Mouse (Mus musculus) megakaryocyte-erythroid progenitor cell, adult 5 weeks (primary cell): ENCODE measurements around the gene Lrrc17. TPM values are rescaled to one million over a fixed set of nuclear protein-coding genes. Genes with fewer than 3 reads are reported as not detected.

Source experiments
- polyA plus RNA-seq: library from polyadenylated mRNA; stranded (reverse); fragments of >175 nt; gene quantifications from 2 replicates; pipeline ENCODE4 v1.2.3, GENCODE M21; 2012

Lrrc17 gene
- not detected in 2 replicates for polyA plus RNA-seq

GRCm38 (mm10) chr5:21543409-21544201 is at the start of gene Lrrc17:
Lrrc17 (plus strand) TSS chr5:21543559.

Other genes starting within 250 kb of the Lrrc17 start
- gene Fgl2, start 170.9 kb upstream of the Lrrc17 start, polyA plus RNA-seq: 8.3 and 10.9 TPM in 2 replicates
- gene Ccdc146, start 118.9 kb upstream of the Lrrc17 start, polyA plus RNA-seq: not detected in 2 replicates
- gene Fam185a, start 118.6 kb upstream of the Lrrc17 start, polyA plus RNA-seq: 2.6 and 3.1 TPM in 2 replicates
- 0.03 and 0.20 TPM in 2 replicates for gene Fbxl13, start 102.1 kb downstream of the Lrrc17 start, polyA plus RNA-seq
- gene Armc10, start 102.3 kb downstream of the Lrrc17 start, polyA plus RNA-seq: 37.5 and 45.9 TPM in 2 replicates
- gene Napepld, start 157.8 kb downstream of the Lrrc17 start, polyA plus RNA-seq: 0.66 and 1.2 TPM in 2 replicates
- 43.5 and 44.4 TPM in 2 replicates for gene Pmpcb, start 193.6 kb downstream of the Lrrc17 start, polyA plus RNA-seq
- gene Dnajc2, start 241.7 kb downstream of the Lrrc17 start, polyA plus RNA-seq: 62.1 and 64.1 TPM in 2 replicates
- 8.4 and 10.8 TPM in 2 replicates for gene Psmc2, start 241.7 kb downstream of the Lrrc17 start, polyA plus RNA-seq